Mouse (Mus musculus) kidney, embryonic 16.5 days (tissue): ENCODE data around the gene Fads3. TPM values are rescaled to one million over a fixed set of nuclear protein-coding genes. Genes with fewer than 3 reads are reported as not detected.

Experiments
- ATAC-seq: fragments of 200-750 bp; cut with Nextera tagmentation; 2 replicates; pipeline ENCODE4 v1.8.0; 2017; ENCODE audit warnings: moderate TSS enrichment; ENCODE audit not compliant: low FRiP score, low TSS enrichment
- H3K27ac ChIP-seq: fragments of 300-500 bp; sonication (generic); 2 replicates; pipeline ENCODE4 v1.5.1; 2014; ENCODE audit warnings: low read length
- H3K27me3 ChIP-seq: fragments of 300-500 bp; sonication (generic); 2 replicates; pipeline ENCODE4 v1.6.1; 2014; ENCODE audit warnings: low read length, control low read depth, mixed read lengths; ENCODE audit not compliant: insufficient read depth
- H3K36me3 ChIP-seq: fragments of 300-500 bp; sonication (generic); 2 replicates; pipeline ENCODE4 v1.6.1; 2014; ENCODE audit warnings: low read length, control low read depth, mixed read lengths; ENCODE audit not compliant: insufficient read depth
- H3K4me1 ChIP-seq: fragments of 300-500 bp; sonication (generic); 2 replicates; pipeline ENCODE4 v1.6.1; 2014; ENCODE audit warnings: low read length, control low read depth, mixed read lengths; ENCODE audit not compliant: insufficient read depth
- H3K4me2 ChIP-seq: fragments of 300-500 bp; sonication (generic); replicated peaks from 2 replicates; pipeline ENCODE4 v1.6.1; 2014; ENCODE audit warnings: low read depth, low read length
- H3K4me3 ChIP-seq: fragments of 300-500 bp; sonication (generic); 2 replicates; pipeline ENCODE4 v1.5.1; 2014; ENCODE audit warnings: mild to moderate bottlenecking, low read length
- H3K9ac ChIP-seq: fragments of 300-500 bp; sonication (generic); replicated peaks from 2 replicates; pipeline ENCODE4 v1.6.1; 2014; ENCODE audit warnings: low read length
- H3K9me3 ChIP-seq: fragments of 300-500 bp; sonication (generic); 2 replicates; pipeline ENCODE4 v1.6.1; 2016; ENCODE audit warnings: low read length, control low read depth
- WGBS: fragments of 180-500 bp; shearing (Covaris S2); extraction: QIAGEN DNeasy Blood & Tissue Kit; methylation state at CpG from one replicate; pipeline ENCODE4 v1.1.7; 2014; 5-methylcytosine and 5-hydroxymethylcytosine counted together
- polyA plus RNA-seq: library from polyadenylated mRNA; unstranded; fragments of >200 nt; fragmentation: Nextera tagmentation; extraction: Ambion mirVana; gene quantifications from 2 replicates; pipeline ENCODE4 v1.2.1, GENCODE M21; 2015

Fads3 gene
- polyA plus RNA-seq, 1 experiment from 2014 or later = 36.5 TPM

DNA sequence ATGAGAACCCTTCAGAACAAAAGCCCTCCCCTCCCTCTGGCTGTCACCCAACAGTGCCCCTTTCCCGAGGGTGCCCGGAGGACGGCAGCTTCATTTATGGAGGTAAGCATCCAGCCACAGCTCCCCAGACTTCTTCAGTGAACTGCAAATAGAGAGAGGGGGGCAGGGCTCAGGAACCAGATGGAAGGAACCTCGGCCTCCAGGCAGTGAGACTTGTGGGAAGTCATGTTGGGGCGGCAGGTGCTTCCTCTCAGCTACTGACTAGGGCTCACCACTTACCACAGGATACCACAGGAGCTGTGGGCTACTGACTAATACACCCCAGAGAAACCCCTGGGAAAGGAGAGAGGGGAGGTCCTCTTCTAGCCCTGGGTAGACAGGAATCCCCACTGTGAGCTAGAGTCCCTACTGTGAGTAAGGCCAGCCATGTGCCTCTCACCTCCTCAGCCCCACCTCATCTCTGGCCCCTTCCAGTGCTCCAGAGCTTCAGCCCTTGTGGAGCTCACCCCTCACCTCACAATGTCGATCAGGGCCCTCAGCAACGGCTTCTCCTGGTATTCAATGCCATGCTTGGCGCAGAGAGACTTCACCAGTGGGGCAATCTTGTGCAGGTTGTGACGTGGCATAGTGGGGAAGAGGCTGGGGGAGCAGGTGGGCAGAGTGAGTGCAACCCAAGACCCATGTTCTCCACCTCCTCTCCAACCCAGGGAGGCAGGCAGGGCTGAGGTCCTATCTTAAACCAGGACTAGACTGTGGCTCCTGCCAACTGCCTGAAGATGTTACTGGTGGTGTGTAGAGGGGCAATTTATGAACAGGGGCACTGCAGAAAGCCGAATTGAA, 23.0 kb downstream of the Fads3 start:
- no peaks in the 10 kb centered on the region; the same call in 1 of the 2 replicates for H3K4me1 ChIP-seq
- 81% methylated on average over 10 of the region's 10 CpGs for WGBS
- H3K9me3 ChIP-seq = no peaks in the 10 kb centered on the region
- no peak overlapping the region for H3K9ac ChIP-seq
- H3K27me3 ChIP-seq = no peaks in the 10 kb centered on the region
- ATAC-seq = no peak
- no peak overlapping the region for H3K27ac ChIP-seq
- H3K4me3 ChIP-seq = no peak overlapping the region
- H3K4me2 ChIP-seq = no peak overlapping the region
- H3K36me3 ChIP-seq = peaks cover 59% of the 10 kb centered on the region

DNA sequence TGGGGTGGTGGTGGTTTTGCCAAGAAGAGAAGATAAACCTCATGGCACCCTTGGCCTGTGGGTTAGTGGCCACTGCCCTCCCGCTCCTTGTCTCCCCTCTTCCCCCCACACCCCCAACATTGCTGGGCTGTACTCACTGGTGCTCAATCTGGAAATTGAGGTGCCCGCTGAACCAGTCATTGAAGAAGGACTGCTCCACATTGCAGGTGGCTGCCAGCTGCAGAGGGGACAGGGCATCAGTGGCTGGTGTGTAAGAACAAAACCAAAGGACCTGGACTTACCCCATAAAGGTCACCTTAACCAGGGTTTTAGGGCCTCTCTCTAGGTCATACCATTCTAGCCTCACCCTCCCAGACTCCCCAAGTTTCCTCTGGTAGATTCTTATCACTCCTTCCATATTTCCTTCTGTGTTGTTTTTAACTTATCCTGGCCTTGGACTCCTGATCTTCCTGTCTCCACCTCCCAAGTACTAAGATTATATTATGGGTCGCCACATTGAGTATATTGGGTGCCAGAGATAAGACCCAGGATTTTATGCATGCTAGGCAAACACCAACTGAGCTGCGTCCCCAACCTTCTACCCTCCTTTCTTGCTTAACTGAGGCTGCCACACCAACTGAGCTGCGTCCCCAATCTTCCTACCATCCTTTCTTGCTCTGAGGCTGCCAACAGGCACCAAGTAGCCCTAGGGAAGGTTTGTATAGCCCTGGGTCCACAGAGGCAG, 24.3 kb downstream of the Fads3 start:
- no peaks in the 10 kb centered on the region for H3K9me3 ChIP-seq
- WGBS = 84% methylated on average over 5 of the region's 5 CpGs
- H3K27ac ChIP-seq = no peak overlapping the region
- H3K36me3 ChIP-seq = peaks cover 71% of the 10 kb centered on the region
- no peak for ATAC-seq
- H3K9ac ChIP-seq = no peak overlapping the region
- no peak overlapping the region for H3K4me3 ChIP-seq
- no peaks in the 10 kb centered on the region for H3K4me1 ChIP-seq
- no peaks in the 10 kb centered on the region for H3K27me3 ChIP-seq
- H3K4me2 ChIP-seq = no peak overlapping the region

DNA sequence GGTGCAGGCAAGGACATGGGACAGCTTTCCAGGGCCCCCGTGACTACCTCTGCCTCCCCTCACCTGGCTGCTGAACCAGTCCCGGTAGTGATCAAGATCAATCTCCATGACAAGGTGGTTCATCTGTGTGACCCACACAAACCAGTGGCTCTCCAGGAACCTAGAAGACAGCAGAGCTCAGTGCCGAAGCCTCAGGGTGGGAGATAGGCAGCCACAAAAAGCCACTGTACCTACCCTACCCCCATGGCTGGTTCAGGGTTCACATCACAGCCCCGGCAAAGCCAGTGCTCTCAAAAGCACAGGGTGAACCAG, 24.8 kb downstream of the Fads3 start:
- no peak overlapping the region for H3K9ac ChIP-seq
- H3K27ac ChIP-seq = no peak overlapping the region
- no peak overlapping the region for H3K4me2 ChIP-seq
- peaks cover 74% of the 10 kb centered on the region for H3K36me3 ChIP-seq
- no peaks in the 10 kb centered on the region for H3K27me3 ChIP-seq
- no peaks in the 10 kb centered on the region for H3K4me1 ChIP-seq
- 94% methylated on average over 4 of the region's 4 CpGs for WGBS
- no peaks in the 10 kb centered on the region for H3K9me3 ChIP-seq
- no peak overlapping the region for H3K4me3 ChIP-seq
- ATAC-seq = no peak

DNA sequence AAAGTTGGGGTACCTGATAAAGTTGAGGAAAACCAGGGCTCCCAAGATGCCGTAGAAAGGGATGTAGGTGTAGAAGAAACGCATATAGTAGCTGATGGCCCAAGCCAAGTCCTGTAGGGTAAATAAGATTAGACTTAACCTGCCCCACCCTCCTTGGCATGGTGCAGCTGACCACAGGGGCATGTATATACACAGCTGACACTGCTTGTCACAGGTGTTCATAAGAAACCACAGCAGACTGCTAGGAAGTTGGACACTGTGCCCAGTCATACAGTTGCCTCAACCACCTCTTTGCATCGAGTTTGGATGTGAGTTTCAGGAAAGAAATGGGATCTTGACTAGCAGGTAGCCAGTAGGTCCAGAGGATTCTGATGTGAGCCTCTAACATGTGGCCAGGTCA, 25.1 kb downstream of the Fads3 start:
- 91% methylated on average over 3 of the region's 3 CpGs for WGBS
- no peak overlapping the region for H3K4me3 ChIP-seq
- no peaks in the 10 kb centered on the region for H3K4me1 ChIP-seq
- no peaks in the 10 kb centered on the region for H3K9me3 ChIP-seq
- no peak overlapping the region for H3K4me2 ChIP-seq
- H3K27me3 ChIP-seq = no peaks in the 10 kb centered on the region
- no peak overlapping the region for H3K9ac ChIP-seq
- H3K36me3 ChIP-seq = peaks cover 76% of the 10 kb centered on the region
- ATAC-seq = no peak
- H3K27ac ChIP-seq = no peak overlapping the region

DNA sequence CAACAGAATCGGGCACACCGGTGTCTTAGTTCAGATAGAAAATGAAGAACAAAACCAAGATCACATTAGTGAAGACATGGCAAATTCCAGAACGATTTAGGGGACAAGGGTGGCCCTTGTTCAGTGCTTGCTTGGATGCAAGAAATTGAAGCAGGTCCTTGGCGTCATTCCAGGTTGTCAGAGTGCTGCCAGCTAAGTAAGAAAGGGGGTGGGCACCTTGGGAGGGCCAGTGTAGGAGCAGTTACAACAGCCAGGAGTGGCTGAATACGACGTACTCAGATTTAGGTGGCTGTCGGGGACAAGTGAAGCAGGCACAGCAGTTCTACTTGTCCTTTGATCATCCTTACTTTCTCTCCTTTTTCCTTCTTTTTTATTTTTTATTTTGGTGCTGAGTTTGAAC, 26.3 kb downstream of the Fads3 start:
- H3K4me1 ChIP-seq = no peaks in the 10 kb centered on the region
- H3K27ac ChIP-seq = no peak overlapping the region
- peaks cover 71% of the 10 kb centered on the region for H3K36me3 ChIP-seq
- H3K9ac ChIP-seq = no peak overlapping the region
- 83% methylated on average over 7 of the region's 7 CpGs for WGBS
- no peak overlapping the region for H3K4me3 ChIP-seq
- no peak for ATAC-seq
- no peak overlapping the region for H3K4me2 ChIP-seq
- no peaks in the 10 kb centered on the region for H3K27me3 ChIP-seq
- no peaks in the 10 kb centered on the region for H3K9me3 ChIP-seq

DNA sequence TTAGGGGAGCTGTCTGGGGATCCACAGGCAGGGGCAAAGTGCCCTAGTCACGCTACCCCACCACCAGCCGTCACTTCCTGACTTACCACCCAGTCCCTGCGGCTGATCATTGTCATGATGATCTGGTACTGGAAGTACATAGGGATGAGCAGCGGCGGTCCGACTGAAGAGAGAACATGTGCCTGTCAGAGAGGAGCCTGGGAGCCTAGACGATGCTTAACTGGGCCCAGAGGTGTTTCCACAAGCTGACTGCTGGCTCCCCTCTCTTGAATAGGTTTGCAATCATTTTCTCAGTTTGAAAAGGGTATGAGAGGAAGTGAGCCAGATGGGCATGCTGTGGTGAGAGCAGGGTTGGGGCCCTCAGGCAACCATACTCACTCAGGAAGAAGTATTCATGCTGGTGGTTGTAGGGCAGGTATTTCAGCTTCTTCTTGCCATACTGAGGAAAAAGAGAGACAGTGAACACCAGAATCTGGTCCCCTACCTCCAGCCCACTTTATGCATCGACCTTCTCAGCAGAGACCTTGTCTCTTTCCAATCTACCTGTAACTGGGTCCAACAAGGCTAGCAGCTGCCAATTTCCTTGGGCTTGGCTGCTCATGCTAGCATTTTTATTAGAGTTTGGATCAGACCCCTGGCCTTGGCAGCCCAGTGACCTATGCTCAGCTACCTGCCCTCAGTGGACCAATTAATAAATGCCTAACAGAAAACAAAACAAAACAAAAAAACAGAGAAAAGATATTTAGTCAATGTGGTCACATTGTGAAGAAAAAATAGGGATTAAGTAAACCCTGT, 29.0 kb downstream of the Fads3 start:
- H3K27ac ChIP-seq = no peak overlapping the region
- H3K36me3 ChIP-seq = peaks cover 74% of the 10 kb centered on the region
- WGBS = 93% methylated on average over 8 of the region's 8 CpGs

DNA sequence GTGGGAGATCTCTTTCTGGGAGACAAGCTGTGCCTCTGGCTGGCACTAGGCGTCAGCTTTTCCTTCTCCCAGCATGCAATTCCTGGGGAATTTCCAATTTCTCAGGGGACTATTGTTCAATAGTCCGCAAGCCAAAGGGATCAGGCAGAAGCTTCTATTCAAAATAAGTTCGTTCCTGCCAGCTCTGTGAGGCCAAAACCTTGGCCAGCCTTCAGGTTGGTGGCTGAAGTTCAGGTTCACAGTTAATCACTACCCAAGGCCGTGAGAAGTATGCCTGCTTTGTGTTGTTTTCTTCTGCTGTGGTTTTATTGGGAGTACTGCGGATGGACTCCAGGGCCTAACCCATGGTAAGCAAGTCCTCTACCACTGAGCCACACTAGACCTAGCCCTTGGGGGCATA, 29.8 kb downstream of the Fads3 start:
- Histone ChIP-seq H3K27ac (no peak overlapping the region), H3K27me3 (no peaks in the 10 kb centered on the region), H3K4me1 (no peaks in the 10 kb centered on the region), H3K4me3 (no peak overlapping the region), H3K36me3 (peaks cover 74% of the 10 kb centered on the region), H3K9ac (no peak overlapping the region), H3K9me3 (no peaks in the 10 kb centered on the region), H3K4me2 (no peak overlapping the region)
- 91% methylated on average over 5 of the region's 5 CpGs for WGBS
- ATAC-seq = no peak

More for the DNA sequence above, 29.0 kb downstream of the Fads3 start:
- Histone ChIP-seq H3K9me3 (no peaks in the 10 kb centered on the region), H3K4me3 (no peak overlapping the region), H3K9ac (no peak overlapping the region), H3K27me3 (no peaks in the 10 kb centered on the region), H3K4me2 (no peak overlapping the region), H3K4me1 (no peaks in the 10 kb centered on the region)
- ATAC-seq = no peak

DNA sequence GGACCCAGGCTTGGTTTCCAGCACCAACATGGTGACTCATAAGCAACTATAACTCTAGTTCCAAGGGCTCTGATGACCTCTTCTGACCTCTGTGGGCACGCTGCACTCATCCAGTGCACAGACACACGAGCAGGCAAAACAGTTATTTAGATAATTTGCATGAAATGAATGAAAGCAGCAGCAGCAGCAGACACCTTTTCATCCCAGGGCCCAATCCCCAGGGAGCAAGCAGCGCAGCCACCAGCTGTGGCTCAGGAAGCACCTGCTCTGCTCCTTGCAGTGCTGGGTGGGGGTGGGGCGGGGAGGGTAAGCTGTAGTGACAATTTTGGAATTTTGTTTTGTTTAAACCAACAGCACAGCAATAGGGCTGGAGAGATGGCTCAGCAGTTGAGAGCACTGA, 30.5 kb downstream of the Fads3 start:
- H3K9me3 ChIP-seq = no peaks in the 10 kb centered on the region
- H3K4me2 ChIP-seq = no peak overlapping the region
- H3K4me3 ChIP-seq = no peak overlapping the region
- H3K36me3 ChIP-seq = peaks cover 74% of the 10 kb centered on the region
- no peak overlapping the region for H3K27ac ChIP-seq
- H3K4me1 ChIP-seq = no peaks in the 10 kb centered on the region
- 74% methylated on average over 4 of the region's 4 CpGs for WGBS
- no peak overlapping the region for H3K9ac ChIP-seq
- ATAC-seq = no peak
- H3K27me3 ChIP-seq = no peaks in the 10 kb centered on the region

DNA sequence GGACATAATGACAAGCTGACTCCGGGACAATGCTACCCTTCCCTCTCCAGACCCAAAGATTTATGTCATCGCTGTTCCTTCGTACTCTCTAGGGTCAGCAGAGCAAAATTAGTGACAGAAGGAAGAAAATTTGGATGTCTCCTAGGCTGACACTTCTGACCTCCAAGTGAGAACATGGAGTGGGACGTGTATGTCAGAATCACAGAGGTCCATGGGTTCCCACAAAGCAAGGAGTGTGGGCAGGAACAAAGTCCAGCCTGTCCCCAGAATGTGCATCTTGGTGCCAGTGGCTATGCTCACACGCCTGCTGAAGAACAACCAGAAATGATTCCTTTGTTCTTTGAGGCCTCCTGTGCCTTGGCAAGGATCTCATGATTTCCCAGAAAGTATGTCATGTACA, 31.8 kb downstream of the Fads3 start:
- no peak overlapping the region for H3K27ac ChIP-seq
- no peaks in the 10 kb centered on the region for H3K4me1 ChIP-seq
- H3K9ac ChIP-seq = no peak overlapping the region
- H3K27me3 ChIP-seq = no peaks in the 10 kb centered on the region
- H3K4me3 ChIP-seq = no peak overlapping the region
- WGBS = 83% methylated on average over 5 of the region's 5 CpGs
- H3K36me3 ChIP-seq = peaks cover 82% of the 10 kb centered on the region
- no peaks in the 10 kb centered on the region for H3K9me3 ChIP-seq
- no peak overlapping the region for H3K4me2 ChIP-seq
- no peak for ATAC-seq
